Mouse (Mus musculus): ENCODE data around the gene Hmg20a. TPM values are rescaled to one million over a fixed set of nuclear protein-coding genes. Genes with fewer than 3 reads are reported as not detected.

Hmg20a gene
- polyA plus RNA-seq, 1 experiment: 13.8 TPM

- Histone ChIP-seq H3K36me3 (ENCODE audit: control insufficient read depth, insufficient read depth) (no peaks in the 10 kb centered on the region), H3K4me2 (ENCODE audit: low read depth) (no peak overlapping the region), H3K27me3 (ENCODE audit: control insufficient read depth, insufficient read depth, insufficient read length) (no peaks in the 10 kb centered on the region), H3K79me2 (ENCODE audit: control insufficient read depth, insufficient read depth) (no peaks in the 10 kb centered on the region), H3ac (ENCODE audit: control insufficient read depth, insufficient read length) (no peak overlapping the region), H3K4me3 (no peak overlapping the region)
- TF ChIP-seq MYOG (IDR thresholded peaks at IDR 0.05; ENCODE audit: control insufficient read depth in 1 of 3, insufficient read depth in 1 of 3, insufficient read length in 2 of 3, low read depth in 2 of 3): no peak
- no peak for TF ChIP-seq REST (IDR thresholded peaks at IDR 0.05; ENCODE audit: insufficient read depth, insufficient read length)
- no peak for TF ChIP-seq USF1 (IDR thresholded peaks at IDR 0.05; ENCODE audit: low read depth)
- no peak for TF ChIP-seq CEBPB (IDR thresholded peaks at IDR 0.05; ENCODE audit: insufficient read depth, poor library complexity, severe bottlenecking)
- TF ChIP-seq E2F4 (IDR thresholded peaks at IDR 0.05; ENCODE audit: insufficient read depth): no peak
- no peak for TF ChIP-seq POLR2A (IDR thresholded peaks at IDR 0.05; ENCODE audit: insufficient read length, low read depth)
- no peak for TF ChIP-seq TCF12 (IDR thresholded peaks at IDR 0.05; ENCODE audit: insufficient read depth, poor library complexity, severe bottlenecking)
- no peak for TF ChIP-seq SRF (IDR thresholded peaks at IDR 0.05; ENCODE audit: control insufficient read depth, insufficient read length, low read depth)
- TF ChIP-seq TCF3 (IDR thresholded peaks at IDR 0.05; ENCODE audit: insufficient read length, low read depth): no peak
- TF ChIP-seq MYOD1 (IDR thresholded peaks at IDR 0.05; ENCODE audit: control insufficient read depth in 1 of 3, insufficient read length in 2 of 3, low read depth in 2 of 3): no peak
- no peak for TF ChIP-seq MAX (IDR thresholded peaks at IDR 0.05; ENCODE audit: low read depth)
- TF ChIP-seq POLR2AphosphoS2 (IDR thresholded peaks at IDR 0.05; ENCODE audit: insufficient read length, low read depth): no peak
These were observed 115.5 kb downstream of the Hmg20a start for GRCm38 (mm10) chr9:56533916-56534315.

GRCm38 (mm10) chr9:56534727-56535126 is 116.3 kb downstream of the Hmg20a start:
- Histone ChIP-seq H3ac (ENCODE audit: control insufficient read depth, insufficient read length) (no peak overlapping the region), H3K79me2 (ENCODE audit: control insufficient read depth, insufficient read depth) (no peaks in the 10 kb centered on the region), H3K27me3 (ENCODE audit: control insufficient read depth, insufficient read depth, insufficient read length) (no peaks in the 10 kb centered on the region), H3K4me2 (ENCODE audit: low read depth) (no peak overlapping the region), H3K36me3 (ENCODE audit: control insufficient read depth, insufficient read depth) (no peaks in the 10 kb centered on the region), H3K4me3 (no peak overlapping the region)
- TF ChIP-seq USF1 (IDR thresholded peaks at IDR 0.05; ENCODE audit: low read depth): no peak
- TF ChIP-seq CEBPB (IDR thresholded peaks at IDR 0.05; ENCODE audit: insufficient read depth, poor library complexity, severe bottlenecking): no peak
- TF ChIP-seq REST (IDR thresholded peaks at IDR 0.05; ENCODE audit: insufficient read depth, insufficient read length): no peak
- no peak for TF ChIP-seq E2F4 (IDR thresholded peaks at IDR 0.05; ENCODE audit: insufficient read depth)
- no peak for TF ChIP-seq SRF (IDR thresholded peaks at IDR 0.05; ENCODE audit: control insufficient read depth, insufficient read length, low read depth)
- TF ChIP-seq TCF3 (IDR thresholded peaks at IDR 0.05; ENCODE audit: insufficient read length, low read depth): no peak
- TF ChIP-seq MAX (IDR thresholded peaks at IDR 0.05; ENCODE audit: low read depth): no peak
- no peak for TF ChIP-seq TCF12 (IDR thresholded peaks at IDR 0.05; ENCODE audit: insufficient read depth, poor library complexity, severe bottlenecking)
- no peak for TF ChIP-seq MYOD1 (IDR thresholded peaks at IDR 0.05; ENCODE audit: control insufficient read depth in 1 of 3, insufficient read length in 2 of 3, low read depth in 2 of 3)
- no peak for TF ChIP-seq MYOG (IDR thresholded peaks at IDR 0.05; ENCODE audit: control insufficient read depth in 1 of 3, insufficient read depth in 1 of 3, insufficient read length in 2 of 3, low read depth in 2 of 3)
- TF ChIP-seq POLR2AphosphoS2 (IDR thresholded peaks at IDR 0.05; ENCODE audit: insufficient read length, low read depth): no peak
- TF ChIP-seq POLR2A (IDR thresholded peaks at IDR 0.05; ENCODE audit: insufficient read length, low read depth): no peak

- Histone ChIP-seq H3K36me3 (ENCODE audit: control insufficient read depth, insufficient read depth) (no peaks in the 10 kb centered on the region), H3K4me2 (ENCODE audit: low read depth) (no peak overlapping the region), H3K4me3 (no peak overlapping the region), H3K79me2 (ENCODE audit: control insufficient read depth, insufficient read depth) (no peaks in the 10 kb centered on the region), H3ac (ENCODE audit: control insufficient read depth, insufficient read length) (no peak overlapping the region), H3K27me3 (ENCODE audit: control insufficient read depth, insufficient read depth, insufficient read length) (no peaks in the 10 kb centered on the region)
- TF ChIP-seq SRF (IDR thresholded peaks at IDR 0.05; ENCODE audit: control insufficient read depth, insufficient read length, low read depth): no peak
- TF ChIP-seq REST (IDR thresholded peaks at IDR 0.05; ENCODE audit: insufficient read depth, insufficient read length): no peak
- no peak for TF ChIP-seq E2F4 (IDR thresholded peaks at IDR 0.05; ENCODE audit: insufficient read depth)
- no peak for TF ChIP-seq TCF12 (IDR thresholded peaks at IDR 0.05; ENCODE audit: insufficient read depth, poor library complexity, severe bottlenecking)
- no peak for TF ChIP-seq POLR2A (IDR thresholded peaks at IDR 0.05; ENCODE audit: insufficient read length, low read depth)
These were observed 117.0 kb downstream of the Hmg20a start for GRCm38 (mm10) chr9:56535361-56535760.

GRCm38 (mm10) chr9:56540051-56540450 is 121.6 kb downstream of the Hmg20a start:
- Histone ChIP-seq H3K4me3 (no peak overlapping the region), H3K27me3 (ENCODE audit: control insufficient read depth, insufficient read depth, insufficient read length) (no peaks in the 10 kb centered on the region), H3K36me3 (ENCODE audit: control insufficient read depth, insufficient read depth) (no peaks in the 10 kb centered on the region), H3ac (ENCODE audit: control insufficient read depth, insufficient read length) (no peak overlapping the region), H3K79me2 (ENCODE audit: control insufficient read depth, insufficient read depth) (no peaks in the 10 kb centered on the region), H3K4me2 (ENCODE audit: low read depth) (no peak overlapping the region)
- TF ChIP-seq MYOD1 (IDR thresholded peaks at IDR 0.05; ENCODE audit: control insufficient read depth in 1 of 3, insufficient read length in 2 of 3, low read depth in 2 of 3): no peak
- no peak for TF ChIP-seq USF1 (IDR thresholded peaks at IDR 0.05; ENCODE audit: low read depth)
- no peak for TF ChIP-seq TCF12 (IDR thresholded peaks at IDR 0.05; ENCODE audit: insufficient read depth, poor library complexity, severe bottlenecking)
- no peak for TF ChIP-seq TCF3 (IDR thresholded peaks at IDR 0.05; ENCODE audit: insufficient read length, low read depth)
- no peak for TF ChIP-seq POLR2A (IDR thresholded peaks at IDR 0.05; ENCODE audit: insufficient read length, low read depth)
- no peak for TF ChIP-seq MYOG (IDR thresholded peaks at IDR 0.05; ENCODE audit: control insufficient read depth in 1 of 3, insufficient read depth in 1 of 3, insufficient read length in 2 of 3, low read depth in 2 of 3)
- TF ChIP-seq POLR2AphosphoS2 (IDR thresholded peaks at IDR 0.05; ENCODE audit: insufficient read length, low read depth): no peak
- TF ChIP-seq SRF (IDR thresholded peaks at IDR 0.05; ENCODE audit: control insufficient read depth, insufficient read length, low read depth): no peak
- no peak for TF ChIP-seq REST (IDR thresholded peaks at IDR 0.05; ENCODE audit: insufficient read depth, insufficient read length)
- no peak for TF ChIP-seq E2F4 (IDR thresholded peaks at IDR 0.05; ENCODE audit: insufficient read depth)
- TF ChIP-seq CEBPB (IDR thresholded peaks at IDR 0.05; ENCODE audit: insufficient read depth, poor library complexity, severe bottlenecking): no peak
- no peak for TF ChIP-seq MAX (IDR thresholded peaks at IDR 0.05; ENCODE audit: low read depth)
